Mouse (Mus musculus) retina, embryonic 14.5 days (tissue): ENCODE results near the gene Man1c1.
A peak's percentile ranks its signal among the peaks of the same experiment; 100 is the strongest.

ENCODE experiments used
- DNase-seq: peaks from one replicate; pipeline ENCODE4 v3.0.0-alpha.2; 2015; ENCODE audit warnings: low spot score

Man1c1 gene

DNA sequence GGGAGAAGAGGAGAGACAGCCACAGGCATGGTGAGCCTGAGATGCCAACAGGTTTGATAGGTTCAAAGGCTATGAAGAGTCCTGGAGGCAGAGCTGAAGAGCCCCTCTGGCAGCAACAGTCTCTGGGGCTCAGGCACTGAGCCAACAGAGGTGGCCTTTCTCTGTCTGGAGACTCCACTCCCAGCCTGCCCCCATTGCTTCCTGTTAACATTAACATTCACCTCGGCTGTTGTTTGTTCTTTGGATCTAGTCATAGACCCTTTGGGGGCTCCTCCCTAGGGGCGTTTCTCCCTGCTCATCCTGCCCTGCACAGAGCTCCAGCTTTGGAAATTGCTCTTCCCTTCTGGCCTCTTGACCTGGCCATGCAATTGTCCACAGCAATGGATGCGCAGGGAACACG, 20.9 kb upstream of the Man1c1 start:
- no peak for DNase-seq

- no peak for DNase-seq
Observed at GRCm38 (mm10) chr4:134723251-134723650, 19.2 kb upstream of the Man1c1 start.

DNA sequence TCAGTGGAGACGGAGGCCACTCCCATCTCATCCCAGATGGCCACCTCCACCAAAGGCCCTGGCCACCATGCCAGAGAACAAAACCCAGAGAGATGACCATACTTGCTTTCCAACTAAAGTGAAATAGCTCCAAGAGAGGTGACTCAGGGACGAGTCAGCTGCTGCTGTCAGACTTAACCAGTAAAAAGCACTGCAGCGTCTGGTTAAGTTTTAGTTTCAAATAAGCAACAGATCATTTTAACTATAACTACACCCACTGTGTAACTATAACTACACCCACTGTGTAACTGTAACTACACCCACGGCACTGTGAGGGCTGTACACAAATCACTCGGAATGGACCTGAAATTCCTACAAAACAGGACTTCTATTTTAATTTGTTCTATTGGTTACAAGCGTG, 17.0 kb upstream of the Man1c1 start:
- no peak for DNase-seq

- DNase-seq: no peak
Observed at GRCm38 (mm10) chr4:134720371-134720770, 16.3 kb upstream of the Man1c1 start.

GRCm38 (mm10) chr4:134719489-134719888, 15.4 kb upstream of the Man1c1 start:
- DNase-seq: no peak

DNA sequence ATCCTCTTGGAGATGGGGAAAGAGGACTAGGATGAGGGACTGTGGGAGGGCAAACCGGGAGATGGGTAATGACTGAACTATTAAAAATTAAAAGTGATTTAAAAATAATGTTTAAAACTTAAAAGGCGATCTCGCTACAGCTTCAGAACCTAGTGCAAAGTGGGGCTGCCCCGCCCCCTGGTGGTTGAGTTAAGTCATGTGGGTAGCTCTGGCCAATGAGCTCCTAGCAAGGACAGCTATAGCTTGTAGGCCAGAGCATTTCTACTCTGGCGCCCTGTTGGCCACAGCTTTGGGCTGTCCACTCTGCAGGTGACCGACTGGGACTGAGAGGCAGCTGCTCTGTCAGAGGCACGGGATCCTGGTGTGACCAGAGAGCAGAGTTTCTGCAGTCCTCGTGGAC, 9.8 kb upstream of the Man1c1 start:
- DNase-seq: peak; percentile 91

DNA sequence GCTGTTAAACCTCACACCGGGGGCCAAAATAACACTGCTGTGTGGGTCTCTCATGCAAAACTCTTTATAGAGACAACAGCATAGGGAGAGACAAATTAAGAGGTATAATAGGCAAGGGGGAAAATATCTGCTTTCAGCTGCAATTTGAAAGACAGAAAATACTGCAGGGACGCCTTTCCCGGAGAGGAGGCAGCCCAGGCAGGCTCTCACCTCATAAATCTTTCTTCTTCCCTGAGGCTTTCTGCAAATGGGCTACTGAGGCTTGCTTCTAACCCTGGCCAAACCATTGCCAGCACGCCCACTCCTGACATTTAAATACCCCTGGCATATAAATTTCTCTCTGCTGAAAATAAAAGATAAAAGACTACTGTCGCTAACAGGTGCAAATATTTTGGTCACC, 1.2 kb upstream of the Man1c1 start:
- DNase-seq: no peak

DNA sequence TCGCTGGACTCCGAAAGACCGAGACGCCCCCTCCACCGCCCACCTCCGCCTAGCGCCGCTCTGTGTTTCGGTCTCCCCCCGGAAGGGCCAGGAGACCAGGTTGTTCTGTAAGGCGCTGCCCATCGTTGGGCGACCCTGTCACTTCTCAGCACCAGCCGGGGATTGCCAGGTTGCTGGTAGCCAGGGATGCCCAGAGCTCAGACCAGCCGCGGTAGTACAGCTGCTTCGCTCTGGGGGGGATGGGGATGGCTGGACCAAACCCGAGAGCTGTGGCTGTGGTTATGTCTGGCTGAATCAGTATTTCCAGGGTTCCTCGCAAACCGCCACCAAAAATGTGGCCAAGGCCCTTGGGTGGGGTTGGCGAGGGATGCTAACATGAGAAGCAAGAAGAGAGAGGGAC, 500 bp upstream of the Man1c1 start:
- no peak for DNase-seq

- peak; percentile 29 for DNase-seq
Observed at GRCm38 (mm10) chr4:134702981-134703834, 882 bp downstream of the Man1c1 start.

DNA sequence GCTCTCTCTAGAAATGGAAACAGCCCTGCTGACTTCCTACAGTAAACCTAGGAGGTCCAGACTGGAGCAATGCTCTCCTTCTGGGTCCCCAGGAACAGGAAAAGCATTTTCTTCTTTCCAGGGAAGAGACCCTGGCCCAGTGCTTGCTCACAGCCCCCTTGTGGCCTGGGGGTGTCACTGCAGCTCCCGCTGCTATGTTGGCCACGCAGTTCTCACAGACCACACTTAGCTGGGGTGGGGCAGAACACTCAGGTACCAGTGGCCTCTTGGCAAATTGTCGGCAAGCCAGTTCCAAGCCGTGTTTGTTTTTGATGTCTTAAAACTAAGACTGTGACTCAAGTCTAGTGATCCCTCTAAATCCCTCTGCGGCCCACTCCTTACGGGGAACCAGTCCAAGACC, 2.2 kb downstream of the Man1c1 start:
- DNase-seq: peak; percentile 85

GRCm38 (mm10) chr4:134700911-134701310, 3.2 kb downstream of the Man1c1 start:
- DNase-seq: no peak

DNA sequence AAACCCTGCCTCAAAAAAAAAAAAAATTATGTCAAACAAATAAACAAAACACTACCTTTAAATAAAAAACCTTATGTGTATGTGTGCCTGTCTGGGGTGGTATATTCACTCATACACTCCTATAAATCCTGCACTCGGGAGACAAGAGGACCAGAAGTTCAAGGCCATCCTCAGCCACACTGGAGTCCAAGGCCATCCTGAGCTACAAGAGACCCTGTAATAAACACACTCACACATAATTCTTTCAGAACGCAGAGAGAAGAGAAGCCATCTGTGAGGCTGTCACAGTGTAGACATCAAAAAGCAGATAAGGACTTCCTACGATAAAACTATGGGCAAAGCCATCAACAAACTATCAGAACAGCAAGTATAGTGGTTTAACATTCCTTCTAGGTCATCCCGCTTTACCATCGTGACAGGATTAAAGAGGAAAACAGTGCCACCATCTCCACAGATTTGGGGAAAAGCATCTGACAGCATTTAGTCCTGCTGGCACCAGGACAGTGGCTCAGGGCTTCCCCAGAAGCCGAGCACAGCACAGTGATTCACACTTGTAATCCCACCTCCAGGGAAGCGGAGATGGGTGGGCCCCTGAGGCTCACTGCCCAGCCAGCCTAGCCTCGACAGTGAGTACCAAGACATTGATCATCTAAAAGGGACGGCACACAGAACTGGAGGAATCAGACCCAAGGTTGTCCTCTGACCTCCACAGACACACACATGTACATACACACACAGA, 10.7 kb downstream of the Man1c1 start:
- DNase-seq: no peak

GRCm38 (mm10) chr4:134692388-134692787, 11.7 kb downstream of the Man1c1 start:
- no peak for DNase-seq

DNA sequence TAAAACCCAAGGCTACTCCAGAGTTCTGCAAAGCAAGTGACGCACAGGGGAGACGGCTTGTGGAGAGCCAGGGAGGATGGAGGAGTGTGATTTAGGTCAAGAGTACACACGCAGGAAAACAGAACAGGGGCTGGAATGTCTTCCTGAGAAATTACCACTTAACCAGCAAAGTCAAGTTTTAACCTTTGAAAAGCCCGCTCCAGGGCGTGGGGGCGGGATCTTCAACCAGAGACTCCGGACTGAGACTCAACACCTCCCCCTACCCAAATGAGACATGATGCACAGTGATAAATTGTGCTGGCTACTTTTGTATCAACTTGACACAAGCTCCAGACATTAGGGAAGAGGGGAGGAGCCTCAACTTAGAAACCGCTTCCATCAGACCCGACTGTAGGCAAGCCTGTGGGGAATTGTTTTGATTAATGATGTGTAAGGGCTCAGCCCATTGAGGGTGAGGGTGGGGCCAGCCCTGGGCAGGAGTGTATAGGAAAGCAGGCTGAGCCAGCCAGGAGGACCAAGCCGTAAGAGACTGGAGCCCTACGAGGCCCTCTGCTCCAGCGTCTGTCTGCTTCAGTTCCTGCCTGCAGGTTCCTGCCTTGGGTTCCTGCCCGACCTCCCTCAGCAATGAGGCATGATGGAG, 17.9 kb downstream of the Man1c1 start:
- DNase-seq: no peak

DNA sequence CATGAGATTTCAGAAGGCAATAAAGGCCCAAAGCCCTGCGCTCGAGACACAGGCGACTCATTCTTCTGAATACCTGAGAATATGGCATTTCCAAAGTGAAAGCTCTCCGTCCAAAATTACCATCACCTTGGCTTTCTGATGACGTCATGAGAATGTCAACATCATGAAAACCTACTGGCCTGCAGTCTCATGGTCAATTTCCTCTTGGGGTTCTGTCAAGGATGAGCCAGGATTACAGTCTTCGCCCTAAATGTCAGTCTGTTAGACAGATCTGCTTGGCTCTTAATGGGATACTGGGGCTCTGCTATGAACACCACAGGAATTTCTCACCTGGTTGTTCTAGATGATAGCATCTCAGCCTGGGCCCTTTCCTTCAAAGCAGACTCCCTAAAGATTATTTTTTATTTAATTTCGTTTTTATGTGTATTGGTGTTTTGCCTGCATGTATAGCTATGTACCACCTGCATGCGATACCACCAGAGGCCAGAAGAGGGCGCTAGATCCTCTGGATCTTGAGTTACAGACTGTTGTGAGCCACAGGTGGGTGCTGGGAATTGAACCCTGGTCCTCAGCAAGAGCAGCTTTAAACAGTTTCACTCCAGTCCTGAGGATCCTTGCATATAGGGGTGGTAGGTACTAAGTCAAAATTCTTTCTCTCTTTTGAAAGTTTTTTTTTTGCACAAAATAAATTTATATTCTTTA, 19.3 kb downstream of the Man1c1 start:
- no peak for DNase-seq

GRCm38 (mm10) chr4:134683892-134684291, 20.2 kb downstream of the Man1c1 start:
- no peak for DNase-seq

GRCm38 (mm10) chr4:134683008-134683407, 21.1 kb downstream of the Man1c1 start:
- no peak for DNase-seq

DNA sequence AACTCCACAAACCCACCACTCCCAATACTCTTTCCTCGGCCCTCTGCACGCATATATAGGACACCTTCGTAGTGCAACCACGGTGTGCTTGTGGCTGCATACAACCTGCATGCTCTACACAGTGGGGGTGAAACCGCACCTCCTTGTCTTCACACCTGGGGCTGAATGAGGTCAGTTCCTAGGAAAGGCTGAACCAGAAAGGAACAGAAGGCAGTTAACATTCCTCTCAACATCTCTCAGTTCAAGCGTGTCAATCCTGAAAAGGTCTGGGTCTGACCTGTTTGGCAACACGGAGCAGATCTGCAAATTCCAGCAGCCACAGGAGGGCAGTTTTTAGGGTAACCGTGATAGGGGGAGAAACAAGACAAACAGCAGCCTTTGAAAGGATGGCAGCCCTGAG, 21.7 kb downstream of the Man1c1 start:
- no peak for DNase-seq

- DNase-seq: no peak
Observed at GRCm38 (mm10) chr4:134681819-134682218, 22.3 kb downstream of the Man1c1 start.

DNA sequence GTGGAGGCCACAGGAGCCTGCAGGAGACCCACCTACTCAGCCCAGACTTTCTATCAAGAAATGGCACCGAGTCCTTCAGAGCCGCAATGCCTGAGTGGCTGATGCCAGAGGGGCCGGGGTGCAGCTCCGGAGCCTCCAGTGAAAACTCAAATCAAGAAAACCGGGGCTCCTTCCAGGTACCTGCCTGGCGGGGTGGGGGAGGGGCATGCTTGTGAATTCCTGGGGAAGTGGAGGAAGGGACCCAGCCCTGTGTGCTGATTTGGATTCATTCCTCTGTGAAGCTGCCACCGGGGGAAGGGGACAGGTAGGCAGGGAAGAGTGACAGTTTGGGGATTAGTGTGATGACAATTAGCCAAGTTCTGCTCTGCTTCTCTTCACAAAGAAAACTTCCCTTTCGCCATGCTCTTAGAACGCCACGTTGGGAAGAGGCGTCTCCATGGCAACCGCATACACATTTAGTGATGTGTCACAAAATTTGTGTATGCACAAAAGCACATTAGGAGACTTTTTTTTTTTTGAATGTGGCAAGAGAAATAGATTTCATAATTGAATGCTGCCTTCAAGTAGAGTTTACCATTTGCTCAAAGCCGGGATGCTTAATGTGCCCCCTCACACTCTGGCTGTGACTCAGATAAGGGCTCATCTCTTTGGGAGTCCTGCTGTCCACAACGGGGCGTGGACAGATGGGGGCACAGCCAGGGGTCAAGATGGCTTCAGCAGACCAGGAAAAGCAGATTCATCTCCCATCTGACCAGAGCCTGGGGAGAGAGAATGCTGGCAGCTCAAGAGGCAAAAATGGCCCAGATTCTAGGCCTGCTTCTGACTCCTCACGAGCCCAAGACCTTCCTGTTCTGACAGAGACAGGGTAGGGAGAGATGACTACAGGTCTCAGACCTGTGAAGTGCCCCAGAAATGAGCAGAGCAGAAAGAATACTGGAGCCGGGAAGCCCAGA, 26.3 kb downstream of the Man1c1 start:
- DNase-seq: peak; percentile 42

GRCm38 (mm10) chr4:134675800-134676199, 28.3 kb downstream of the Man1c1 start:
- no peak for DNase-seq
